Mouse (Mus musculus) midbrain, embryonic 15.5 days (tissue): ENCODE results near the gene Epha4. TPM values are rescaled to one million over a fixed set of nuclear protein-coding genes. Genes with fewer than 3 reads are reported as not detected.

Source experiments
- ATAC-seq: fragments of 200-750 bp; cut with Nextera tagmentation; replicated peaks from 2 replicates; pipeline ENCODE4 v1.8.0; 2017; ENCODE audit warnings: moderate TSS enrichment
- H3K27ac ChIP-seq: fragments of 300-500 bp; sonication (generic); 2 replicates; pipeline ENCODE4 v1.5.1; 2015; ENCODE audit warnings: mild to moderate bottlenecking, inconsistent platforms
- H3K27me3 ChIP-seq: fragments of 300-500 bp; sonication (generic); replicated peaks from 2 replicates; pipeline ENCODE4 v1.6.1; 2015; ENCODE audit warnings: inconsistent platforms
- H3K36me3 ChIP-seq: fragments of 300-500 bp; sonication (generic); replicated peaks from 2 replicates; pipeline ENCODE4 v1.6.1; 2015; ENCODE audit warnings: inconsistent platforms
- H3K4me1 ChIP-seq: fragments of 300-500 bp; sonication (generic); 2 replicates; pipeline ENCODE4 v1.6.1; 2015; ENCODE audit warnings: inconsistent platforms
- H3K4me2 ChIP-seq: fragments of 300-500 bp; sonication (generic); 2 replicates; pipeline ENCODE4 v1.6.1; 2015; ENCODE audit warnings: inconsistent platforms, mild to moderate bottlenecking, moderate library complexity
- H3K4me3 ChIP-seq: fragments of 300-500 bp; sonication (generic); 2 replicates; pipeline ENCODE4 v1.5.1; 2015; ENCODE audit warnings: mild to moderate bottlenecking, inconsistent platforms
- H3K9ac ChIP-seq: fragments of 300-500 bp; sonication (generic); 2 replicates; pipeline ENCODE4 v1.6.1; 2015; ENCODE audit warnings: mild to moderate bottlenecking, inconsistent platforms
- H3K9me3 ChIP-seq: fragments of 300-500 bp; sonication (generic); 2 replicates; pipeline ENCODE4 v1.6.1; 2016; ENCODE audit warnings: inconsistent platforms
- WGBS: fragments of 180-500 bp; shearing (Covaris S2); methylation state at CpG from one replicate; pipeline ENCODE4 v1.1.7; 2015; ENCODE audit warnings: mixed read lengths; 5-methylcytosine and 5-hydroxymethylcytosine counted together
- polyA plus RNA-seq: library from polyadenylated mRNA; unstranded; fragments of >200 nt; fragmentation: Nextera tagmentation; extraction: Ambion mirVana; gene quantifications from 2 replicates; pipeline ENCODE4 v1.2.1, GENCODE M21; 2015

Epha4 gene
- polyA plus RNA-seq, 1 experiment from 2014 or later = 38.5 TPM

DNA sequence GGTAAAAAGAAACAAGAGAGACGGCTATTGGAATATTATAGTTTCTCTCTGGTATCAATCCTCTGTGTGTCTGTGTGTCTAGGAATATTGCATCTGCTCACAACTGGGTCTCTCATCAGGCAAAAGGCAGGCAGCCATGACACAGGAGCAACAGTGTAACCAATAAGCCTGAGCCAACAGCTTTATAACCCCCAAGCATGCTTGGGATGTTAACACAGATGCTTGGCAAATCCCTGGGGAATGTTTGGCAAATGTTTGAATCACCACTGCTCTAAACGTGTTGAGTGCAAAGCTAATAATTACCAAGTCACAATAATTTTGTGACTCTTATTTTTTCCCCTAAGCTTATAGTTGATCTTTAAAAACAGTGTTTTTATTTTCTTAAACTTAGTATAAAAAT, 8.5 kb upstream of the Epha4 start:
- Histone ChIP-seq H3K36me3 (no peaks in the 10 kb centered on the region), H3K9me3 (no peaks in the 10 kb centered on the region), H3K4me2 (no peak overlapping the region), H3K27me3 (no peaks in the 10 kb centered on the region), H3K27ac (no peak overlapping the region), H3K9ac (no peak overlapping the region), H3K4me3 (no peak overlapping the region), H3K4me1 (peaks cover 14% of the 10 kb centered on the region)
- 60% methylated on average over 2 of the region's 2 CpGs for WGBS
- ATAC-seq = no peak

DNA sequence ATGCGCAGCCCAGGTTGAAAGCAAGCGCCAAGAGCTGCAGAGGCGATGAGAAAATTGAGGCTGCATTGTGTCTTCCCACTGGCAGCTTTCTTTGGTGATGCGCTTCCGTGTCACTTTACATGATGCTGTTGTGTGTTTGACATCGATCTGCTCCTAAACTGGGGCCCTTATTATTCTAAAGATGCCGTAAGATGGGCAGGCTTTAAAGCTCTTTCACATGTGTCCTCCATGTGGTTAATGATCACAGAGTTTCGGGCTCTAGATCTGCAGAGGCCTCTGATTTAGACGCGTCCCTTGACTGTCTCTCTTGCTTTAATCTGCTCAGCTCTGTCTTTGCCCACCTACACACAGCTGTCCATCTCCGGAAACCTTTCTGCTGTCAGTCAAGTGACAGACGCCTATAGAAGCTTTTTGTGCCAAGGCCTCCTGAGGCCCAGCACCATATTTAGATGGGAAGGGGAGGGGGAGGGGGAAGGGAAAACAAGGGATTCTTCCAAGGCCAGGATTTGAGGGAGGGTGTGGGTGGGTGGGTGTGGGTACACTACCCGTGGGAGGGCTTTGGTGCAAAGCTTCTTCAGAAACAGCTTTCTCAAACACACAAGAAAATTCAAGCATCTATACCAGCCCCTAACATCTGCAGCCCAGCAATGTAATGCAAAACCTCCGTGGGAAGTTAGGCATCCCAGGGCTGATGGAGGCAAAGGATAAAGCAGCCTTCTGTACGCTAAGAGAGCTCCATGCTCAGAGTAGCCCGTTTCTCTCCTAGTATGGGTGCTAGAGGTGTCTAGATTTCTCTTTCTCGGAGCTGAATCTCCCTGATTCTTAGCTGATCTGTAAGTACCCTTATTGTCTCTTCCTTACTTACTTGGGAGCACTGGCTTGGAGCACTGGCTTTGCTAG, 7.0 kb upstream of the Epha4 start:
- peaks cover 19% of the 10 kb centered on the region for H3K4me1 ChIP-seq
- no peak overlapping the region for H3K9ac ChIP-seq
- no peaks in the 10 kb centered on the region for H3K36me3 ChIP-seq
- H3K4me3 ChIP-seq = no peak overlapping the region
- peak overlapping the region; percentile 43; the same call in 1 of the 2 replicates for H3K27ac ChIP-seq
- peak; percentile 58; the same call in 1 of the 2 replicates for ATAC-seq
- no peaks in the 10 kb centered on the region for H3K27me3 ChIP-seq
- WGBS = 7% methylated on average over 16 of the region's 17 CpGs
- H3K4me2 ChIP-seq = peak overlapping the region; percentile 39
- H3K9me3 ChIP-seq = no peaks in the 10 kb centered on the region

DNA sequence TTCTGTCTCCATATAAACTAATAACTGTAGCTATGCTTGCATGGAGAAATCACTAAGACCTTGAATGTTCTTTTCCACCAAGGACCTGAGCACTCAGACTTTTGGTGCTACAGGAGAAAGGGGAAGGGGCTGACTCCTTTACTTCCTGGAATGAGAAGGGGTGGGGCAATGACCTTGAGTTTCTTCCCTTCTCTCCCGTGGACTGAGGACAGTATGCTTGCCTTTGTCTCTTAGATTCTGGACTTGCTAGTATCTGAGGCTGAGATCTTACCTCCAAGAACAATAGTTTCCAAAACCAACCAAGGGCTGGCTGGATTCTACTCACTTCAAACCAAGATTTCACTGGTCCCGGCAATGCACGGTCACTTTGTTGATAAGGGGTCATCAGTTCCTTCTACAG, 3.8 kb upstream of the Epha4 start:
- Histone ChIP-seq H3K9me3 (no peaks in the 10 kb centered on the region), H3K36me3 (no peaks in the 10 kb centered on the region), H3K27me3 (no peaks in the 10 kb centered on the region), H3K27ac (no peak overlapping the region), H3K4me1 (peaks cover 40% of the 10 kb centered on the region), H3K4me2 (no peak overlapping the region), H3K4me3 (no peak overlapping the region), H3K9ac (no peak overlapping the region)
- ATAC-seq = no peak
- 92% methylated on average over 3 of the region's 3 CpGs for WGBS

DNA sequence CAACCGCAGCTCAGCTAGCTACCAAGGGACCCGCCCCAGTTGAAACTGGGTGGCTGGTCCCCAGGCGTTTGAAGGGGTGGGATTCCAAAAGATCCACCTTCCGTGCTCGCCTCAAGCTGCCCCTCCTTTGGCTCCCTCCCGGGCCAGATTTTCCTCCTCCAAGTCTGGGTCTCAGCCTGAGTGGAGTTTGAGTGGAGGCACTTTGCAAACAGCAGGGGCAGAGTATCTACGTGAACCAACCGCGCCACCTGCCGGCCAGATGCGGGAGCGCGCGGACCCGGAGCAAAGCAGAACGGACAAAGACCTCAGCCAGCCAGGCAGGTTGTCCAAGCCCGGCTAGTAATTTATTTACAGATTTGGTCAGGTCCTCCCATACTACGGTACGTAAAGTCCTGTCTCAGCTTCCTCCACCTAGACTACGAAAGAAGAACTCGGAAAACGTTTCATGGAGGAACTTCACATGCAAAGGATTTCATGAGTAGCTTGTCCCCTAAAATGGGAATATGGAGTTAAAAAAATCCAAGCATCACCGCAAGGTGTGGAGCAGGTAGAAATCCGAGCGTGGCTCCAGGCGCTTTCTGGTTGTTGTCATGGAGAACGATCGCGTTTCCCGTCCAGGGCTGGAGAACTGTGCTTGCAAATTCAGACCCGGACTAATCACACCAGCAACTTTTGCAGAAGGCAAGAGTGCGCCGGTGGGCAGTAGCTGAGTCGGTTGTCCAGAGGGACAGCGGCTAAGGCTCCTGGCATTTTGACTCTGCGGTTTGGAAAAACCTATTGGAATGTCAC, 1.5 kb upstream of the Epha4 start:
- Histone ChIP-seq H3K4me1 (peaks cover 34% of the 10 kb centered on the region), H3K4me3 (peak overlapping the region; percentile 66), H3K27me3 (no peaks in the 10 kb centered on the region), H3K4me2 (peak overlapping the region; percentile 80), H3K9me3 (no peaks in the 10 kb centered on the region), H3K36me3 (no peaks in the 10 kb centered on the region), H3K9ac (peak overlapping the region; percentile 58), H3K27ac (peak overlapping the region; percentile 72)
- ATAC-seq = peak; percentile 46
- WGBS = under 1% methylated on average over 36 of the region's 36 CpGs

DNA sequence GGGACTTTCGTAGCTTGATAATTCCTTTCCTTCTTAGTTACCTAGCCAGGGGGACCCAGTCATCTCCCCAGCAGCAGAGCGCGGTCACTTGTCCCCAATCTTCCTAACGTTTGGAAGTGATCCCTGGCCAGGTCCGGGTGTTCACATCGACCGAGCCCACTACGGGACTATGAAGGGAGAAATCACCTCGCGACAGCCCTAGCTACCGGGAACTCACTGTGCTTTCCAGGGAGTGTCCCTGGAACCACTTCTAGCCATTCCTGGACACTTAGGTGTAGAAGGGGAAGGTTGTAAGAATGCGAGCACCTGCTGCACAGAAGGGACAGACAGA, 728 bp upstream of the Epha4 start:
- WGBS = 0% methylated on average over 12 of the region's 12 CpGs
- no peaks in the 10 kb centered on the region for H3K27me3 ChIP-seq
- H3K27ac ChIP-seq = peak overlapping the region; percentile 72
- no peaks in the 10 kb centered on the region for H3K9me3 ChIP-seq
- H3K4me3 ChIP-seq = peak overlapping the region; percentile 66
- peak overlapping the region; percentile 58 for H3K9ac ChIP-seq
- no peaks in the 10 kb centered on the region for H3K36me3 ChIP-seq
- H3K4me1 ChIP-seq = peaks cover 37% of the 10 kb centered on the region
- H3K4me2 ChIP-seq = peak overlapping the region; percentile 80
- ATAC-seq = no peak

DNA sequence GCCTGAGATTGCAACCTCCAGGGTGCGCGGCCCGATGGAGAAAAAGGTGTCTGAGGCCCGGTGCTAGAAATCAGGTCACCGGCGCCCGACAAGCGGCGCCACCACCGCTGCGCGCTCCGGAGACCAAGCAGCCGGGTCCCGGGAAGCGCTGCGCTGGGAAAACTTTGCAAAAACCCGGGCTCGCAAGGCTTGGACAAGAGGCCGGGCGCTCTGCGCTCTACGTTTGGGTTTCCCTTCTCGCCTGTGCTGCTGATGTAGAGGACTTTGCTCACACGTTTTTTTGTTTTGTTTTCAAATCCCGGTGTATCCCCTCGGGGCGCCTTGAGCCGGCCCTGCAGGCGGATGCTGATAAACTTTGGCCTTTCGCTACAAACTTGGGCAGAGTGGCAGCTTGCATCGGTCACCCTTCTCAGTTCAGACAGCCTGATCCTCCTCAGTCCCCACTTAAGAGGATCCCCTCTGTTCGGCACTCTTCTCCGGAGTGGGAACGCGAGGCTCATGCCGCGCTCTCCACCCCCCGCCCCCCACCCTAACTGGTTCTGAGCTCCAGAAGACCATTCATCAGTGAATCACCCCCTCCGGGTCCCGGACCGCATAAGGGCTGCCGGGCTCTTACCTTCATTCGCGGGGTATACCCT, 444 bp downstream of the Epha4 start:
- peak overlapping the region; percentile 83 for H3K27ac ChIP-seq
- no peaks in the 10 kb centered on the region for H3K36me3 ChIP-seq
- peaks cover 42% of the 10 kb centered on the region for H3K4me1 ChIP-seq
- peak overlapping the region; percentile 63 for H3K9ac ChIP-seq
- WGBS = under 1% methylated on average over 45 of the region's 45 CpGs
- no peak; the same call in none of the 2 replicates for ATAC-seq
- no peaks in the 10 kb centered on the region for H3K27me3 ChIP-seq
- no peaks in the 10 kb centered on the region for H3K9me3 ChIP-seq
- H3K4me3 ChIP-seq = peak overlapping the region; percentile 66
- peak overlapping the region; percentile 80 for H3K4me2 ChIP-seq

DNA sequence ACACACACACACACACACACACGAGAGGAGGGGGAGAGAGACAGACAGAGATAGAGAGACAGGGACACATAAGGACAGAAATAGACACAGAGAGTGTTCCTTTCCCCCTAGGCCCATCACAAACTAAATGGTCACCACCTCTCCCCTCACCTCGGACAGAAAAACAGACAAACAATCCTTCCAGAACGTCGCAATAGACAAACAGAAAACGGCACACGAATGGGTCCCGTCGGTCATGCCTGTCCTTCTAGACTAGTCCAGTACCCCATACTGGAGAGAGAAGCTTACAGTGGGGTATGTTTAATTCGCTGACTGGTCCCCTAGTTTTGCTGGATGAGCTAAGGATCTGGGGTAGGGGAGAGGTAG, 946 bp downstream of the Epha4 start:
- H3K4me2 ChIP-seq = peak overlapping the region; percentile 80
- H3K27ac ChIP-seq = peak overlapping the region; percentile 83
- H3K4me3 ChIP-seq = peak overlapping the region; percentile 66
- H3K9me3 ChIP-seq = no peaks in the 10 kb centered on the region
- H3K9ac ChIP-seq = peak overlapping the region; percentile 63
- no peaks in the 10 kb centered on the region for H3K36me3 ChIP-seq
- WGBS = under 1% methylated on average over 9 of the region's 9 CpGs
- no peak for ATAC-seq
- H3K27me3 ChIP-seq = no peaks in the 10 kb centered on the region
- peaks cover 42% of the 10 kb centered on the region for H3K4me1 ChIP-seq

DNA sequence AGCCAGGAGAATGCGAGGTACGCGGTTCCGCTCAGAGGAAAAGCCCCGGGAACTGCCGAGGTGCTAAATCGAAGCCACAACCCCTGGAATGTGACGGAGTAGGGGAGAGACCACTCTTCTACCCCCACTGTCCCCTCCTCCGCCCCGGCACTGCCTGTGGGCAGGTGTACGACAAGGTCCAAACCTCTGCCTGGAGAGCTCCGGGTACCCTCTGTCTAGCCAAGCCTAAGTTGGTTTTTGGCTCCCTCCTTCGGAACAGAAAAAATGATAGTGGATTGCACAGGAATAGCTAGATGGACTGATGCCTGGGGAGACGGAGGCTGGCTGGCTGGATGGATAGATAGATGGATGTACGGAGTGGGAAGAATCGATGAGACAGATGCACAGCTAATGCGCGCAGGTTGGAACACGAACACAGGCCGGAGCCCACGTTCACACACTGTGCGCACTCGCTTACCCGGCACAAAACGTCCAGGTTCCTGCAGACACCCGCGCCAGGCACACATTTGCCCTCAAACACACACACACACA, 1.4 kb downstream of the Epha4 start:
- Histone ChIP-seq H3K27me3 (no peaks in the 10 kb centered on the region), H3K36me3 (no peaks in the 10 kb centered on the region), H3K4me1 (peaks cover 42% of the 10 kb centered on the region), H3K27ac (peak overlapping the region; percentile 83), H3K9ac (peak overlapping the region; percentile 63), H3K4me2 (peak overlapping the region; percentile 80), H3K4me3 (peak overlapping the region; percentile 66), H3K9me3 (no peaks in the 10 kb centered on the region)
- 2% methylated on average over 27 of the region's 27 CpGs for WGBS
- ATAC-seq = peak; percentile 49

DNA sequence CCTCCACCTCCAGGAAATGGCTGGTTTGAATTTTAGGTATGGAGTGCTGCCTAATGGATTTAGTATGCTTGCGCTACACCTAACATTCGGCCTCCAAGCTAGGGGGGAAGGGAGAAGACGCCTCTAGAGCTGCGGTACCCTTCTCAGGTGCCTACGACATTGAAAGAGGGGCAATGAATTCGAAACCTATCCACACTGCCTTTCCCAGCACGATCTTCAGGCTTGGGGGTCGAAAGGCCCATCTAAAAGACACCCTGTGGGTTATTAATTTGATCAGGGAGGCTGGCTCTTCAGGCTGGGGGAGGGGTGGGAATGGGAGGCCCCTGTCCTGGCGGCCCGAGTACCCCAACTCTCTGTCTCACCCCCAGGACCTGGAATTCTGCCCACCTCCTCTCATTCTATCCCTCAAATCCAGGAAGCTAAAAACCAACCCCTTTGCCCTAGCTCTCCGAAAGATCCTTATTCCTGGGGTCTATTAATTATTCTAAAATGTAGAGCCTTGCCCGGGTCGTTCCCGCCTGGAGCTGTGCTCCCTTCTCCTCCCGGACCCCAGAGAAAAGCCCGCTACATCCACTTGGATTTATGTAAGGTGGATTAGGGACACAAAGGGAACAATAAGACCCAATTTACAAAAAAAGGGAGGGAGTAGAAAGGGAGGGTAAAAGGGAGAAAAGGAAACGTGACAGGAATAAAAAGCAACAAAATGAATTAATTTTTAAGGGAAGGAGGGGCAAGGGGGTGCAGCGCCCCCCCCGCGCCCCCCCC, 2.3 kb downstream of the Epha4 start:
- under 1% methylated on average over 20 of the region's 20 CpGs for WGBS
- peaks cover 42% of the 10 kb centered on the region for H3K4me1 ChIP-seq
- no peaks in the 10 kb centered on the region for H3K27me3 ChIP-seq
- peak overlapping the region; percentile 63 for H3K9ac ChIP-seq
- peak overlapping the region; percentile 66 for H3K4me3 ChIP-seq
- peak overlapping the region; percentile 83 for H3K27ac ChIP-seq
- no peaks in the 10 kb centered on the region for H3K36me3 ChIP-seq
- no peaks in the 10 kb centered on the region for H3K9me3 ChIP-seq
- no peak for ATAC-seq
- peak overlapping the region; percentile 80 for H3K4me2 ChIP-seq

DNA sequence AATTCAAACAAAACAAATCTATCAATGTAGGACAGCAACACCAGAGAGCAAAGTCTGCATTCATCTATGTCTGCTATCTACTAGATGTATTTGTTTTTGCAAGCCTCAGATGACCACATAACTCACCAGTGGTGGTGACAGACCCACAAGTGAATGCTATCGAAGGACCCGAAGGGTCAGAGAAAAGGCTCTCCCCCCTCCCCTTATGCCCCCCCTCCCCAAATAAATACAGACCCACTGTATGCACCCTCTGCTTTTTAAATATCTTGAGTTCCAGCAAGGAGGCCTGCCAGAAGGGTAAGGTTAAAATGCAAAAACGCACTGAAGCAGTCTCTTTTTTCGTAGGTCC, 2.9 kb downstream of the Epha4 start:
- Histone ChIP-seq H3K4me2 (peak overlapping the region; percentile 80), H3K27ac (peak overlapping the region; percentile 83), H3K4me1 (peaks cover 42% of the 10 kb centered on the region), H3K9ac (peak overlapping the region; percentile 63), H3K36me3 (no peaks in the 10 kb centered on the region), H3K27me3 (0 out of 2 replicates have a peak, but pooled peaks cover 2% of the 10 kb centered on the region), H3K4me3 (peak overlapping the region; percentile 66), H3K9me3 (no peaks in the 10 kb centered on the region)
- ATAC-seq = no peak
- WGBS = 10% methylated on average over 4 of the region's 4 CpGs

DNA sequence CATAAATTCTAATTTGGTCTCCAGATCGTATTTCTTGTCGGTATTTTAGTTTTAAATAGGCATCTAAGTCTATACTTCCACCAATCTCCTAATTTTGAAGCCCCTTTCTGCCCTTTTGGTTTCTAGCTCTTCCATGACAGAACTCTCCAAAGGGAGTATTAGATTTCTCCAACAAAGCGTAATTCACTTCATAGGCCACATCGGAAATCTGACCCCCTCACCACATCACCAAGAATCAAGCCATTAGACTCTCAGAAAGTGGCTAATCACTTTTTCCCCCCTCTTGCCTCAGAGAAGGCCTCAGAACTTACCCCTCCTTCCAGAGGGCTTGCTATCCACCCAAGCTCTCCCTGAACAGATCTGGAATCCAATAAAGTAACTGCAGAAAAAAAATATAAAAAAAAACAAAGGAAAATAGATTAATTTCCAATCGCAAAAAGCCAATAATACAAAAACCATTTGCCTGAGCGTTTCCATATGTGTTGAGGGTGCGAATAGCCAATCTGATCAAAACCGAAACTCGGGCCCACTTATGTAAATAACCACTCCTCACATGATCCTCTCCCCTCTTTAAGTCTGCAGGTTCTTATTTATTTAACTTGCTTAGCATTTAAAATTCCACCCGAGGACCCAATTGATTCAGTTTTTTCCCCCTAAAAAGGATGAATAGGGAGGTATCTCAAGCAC, 3.4 kb downstream of the Epha4 start:
- ATAC-seq = no peak
- Histone ChIP-seq H3K36me3 (no peaks in the 10 kb centered on the region), H3K4me2 (peak overlapping the region; percentile 80), H3K9ac (peak overlapping the region; percentile 63), H3K4me1 (peaks cover 43% of the 10 kb centered on the region), H3K27ac (0 out of 2 replicates have a peak overlapping the region, but pooled peaks have one; percentile 83), H3K9me3 (no peaks in the 10 kb centered on the region), H3K4me3 (peak overlapping the region; percentile 66), H3K27me3 (0 out of 2 replicates have a peak, but pooled peaks cover 2% of the 10 kb centered on the region)
- 34% methylated on average over 10 of the region's 10 CpGs for WGBS
